Mouse (Mus musculus) left cerebral cortex, adult 2 months (tissue): ENCODE data around the gene Prkce. TPM values are rescaled to one million over a fixed set of nuclear protein-coding genes. Genes with fewer than 3 reads are reported as not detected.

Experiments
- DNase-seq, 2 experiments: peaks; one replicate each; pipeline ENCODE4 v3.0.0; 2021 to 2022; ENCODE audit warnings: low spot score in 2 of 2, mixed read lengths in 1 of 2; ENCODE audit errors: extremely low spot score in 1 of 2
- H3K27ac ChIP-seq: fragments of 200-600 bp; 2 replicates; pipeline ENCODE4 v1.8.1; 2022
- H3K4me3 ChIP-seq: fragments of 200-600 bp; 2 replicates; pipeline ENCODE4 v1.8.1; 2022
- CTCF ChIP-seq: fragments of 200-600 bp; IDR thresholded peaks from 2 replicates; pipeline ENCODE4 v1.8.1; 2022; ENCODE audit warnings: antibody characterized with exemption, mild to moderate bottlenecking, moderate library complexity
- intact Hi-C: fragments of 180-260 bp; cut with DNase I; formaldehyde crosslinking; loops from one replicate; pipeline ENCODE4 v1.15.1; 2025
- total RNA-seq, 2 experiments: library from RNA; stranded (reverse); gene quantifications; 2 replicates each; pipeline ENCODE4 v1.2.3; 2021

Gene Prkce
- total RNA-seq, 2 experiments from 2014 or later, result 277 to 284 TPM

DNA sequence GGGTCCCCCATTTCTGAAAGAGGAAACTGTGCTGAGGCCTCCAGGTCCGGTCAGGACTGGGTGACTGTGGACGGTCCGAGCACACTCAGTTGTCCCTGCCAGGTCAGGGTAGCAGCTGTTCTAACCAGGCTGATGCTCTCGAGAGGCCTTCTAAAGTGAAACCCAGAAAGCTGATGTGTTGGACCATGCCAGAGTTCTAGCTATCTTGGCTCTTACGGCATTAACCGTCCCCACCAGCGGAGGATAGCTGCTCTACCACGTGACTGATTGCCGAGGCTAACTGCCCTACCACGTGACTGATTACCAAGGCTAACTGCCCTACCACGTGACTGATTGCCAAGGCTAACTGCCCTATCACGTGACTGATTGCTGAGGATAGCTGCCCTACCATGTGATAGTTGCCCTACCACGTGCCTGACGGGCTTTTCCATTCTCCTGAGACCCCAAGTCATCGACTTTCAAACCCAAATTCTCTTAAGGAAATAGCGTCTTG is 62.6 kb downstream of the Prkce start:
- intact Hi-C loops, result no loop called here

DNA sequence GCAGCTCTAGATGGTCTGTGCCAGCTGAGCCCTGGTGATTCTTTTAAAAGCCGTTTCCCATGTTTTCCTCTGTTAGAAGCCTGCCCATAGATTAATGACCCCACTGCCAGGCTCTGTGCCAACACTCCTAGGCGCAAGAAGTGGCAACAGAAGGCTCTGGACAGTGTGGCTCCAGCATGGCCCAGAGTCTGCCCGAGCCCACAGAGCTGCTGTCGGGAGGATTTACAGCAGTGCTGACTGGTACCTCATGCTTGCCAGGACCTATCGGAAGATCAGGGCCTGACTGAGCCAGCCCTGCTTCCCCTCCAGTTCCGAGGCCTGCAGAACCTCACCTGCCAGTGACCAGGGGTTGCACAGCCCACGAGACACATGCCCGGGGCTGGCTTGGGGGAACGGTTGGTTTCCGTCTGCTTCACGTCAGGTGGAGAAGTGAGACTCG is 64.2 kb downstream of the Prkce start:
- intact Hi-C loops, result no loop called here
- H3K27ac ChIP-seq, result peak overlapping the region; percentile 72
- no peak for DNase-seq
- no peak for TF ChIP-seq CTCF
- H3K4me3 ChIP-seq, result no peak overlapping the region

More for the DNA sequence above, 62.6 kb downstream of the Prkce start:
- no peak for DNase-seq
- H3K27ac ChIP-seq, result peak overlapping the region; percentile 92; the same call in 1 of the 2 replicates
- H3K4me3 ChIP-seq, result no peak overlapping the region
- TF ChIP-seq CTCF, result no peak

DNA sequence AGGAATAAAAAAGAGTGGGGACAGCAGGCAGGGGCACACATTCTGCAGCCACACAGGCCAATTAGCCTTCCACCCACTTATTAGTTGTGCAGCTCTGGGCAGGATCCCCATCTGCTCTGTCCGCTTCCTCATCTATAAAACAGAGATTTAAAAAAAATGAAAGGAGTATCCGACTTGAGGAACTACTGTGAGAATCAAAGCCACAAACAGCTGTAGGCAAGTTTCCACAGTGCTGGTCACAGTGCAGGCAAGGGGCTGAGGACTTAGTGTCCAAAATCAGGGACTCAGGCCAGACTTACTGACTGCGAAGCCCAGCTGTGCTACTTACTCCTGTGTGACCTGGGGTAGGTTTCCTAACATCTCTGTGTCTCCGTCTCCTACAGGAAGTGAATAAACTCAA is 64.7 kb downstream of the Prkce start:
- H3K27ac ChIP-seq, result peak overlapping the region; percentile 72; the same call in 1 of the 2 replicates
- H3K4me3 ChIP-seq, result no peak overlapping the region
- no peak for TF ChIP-seq CTCF
- intact Hi-C loops, result no loop called here
- no peak for DNase-seq

DNA sequence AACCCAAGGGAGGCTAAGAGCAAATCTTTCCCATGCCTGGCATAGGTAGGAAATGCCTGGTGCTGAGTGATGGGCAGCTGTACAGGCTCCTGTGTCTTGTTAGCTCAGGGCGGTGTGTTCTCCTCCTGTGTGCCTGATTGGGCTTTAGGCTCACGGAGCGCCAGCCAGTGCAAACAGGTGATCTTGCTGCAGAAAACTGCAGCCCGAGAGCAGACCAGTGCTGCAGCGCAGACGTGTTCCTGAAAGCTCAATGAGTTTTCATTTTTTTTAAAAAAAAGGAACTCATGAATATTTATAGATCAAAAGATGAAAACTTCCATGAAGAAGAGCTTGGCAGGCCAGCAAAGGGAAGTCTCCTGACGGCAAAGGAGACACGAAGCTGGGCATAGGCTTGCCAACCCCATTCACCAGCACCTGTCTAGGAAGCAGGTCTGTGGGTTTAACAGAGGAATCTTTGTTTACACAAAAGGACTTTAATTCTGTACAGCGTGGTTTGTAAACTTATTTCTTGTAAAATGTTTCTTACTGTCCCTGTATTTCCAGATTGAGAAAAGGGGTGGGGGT is 67.1 kb downstream of the Prkce start:
- intact Hi-C loops, result no loop called here
- H3K27ac ChIP-seq, result peak overlapping the region; percentile 26; the same call in 1 of the 2 replicates
- DNase-seq, result no peak
- no peak overlapping the region for H3K4me3 ChIP-seq
- no peak for TF ChIP-seq CTCF

DNA sequence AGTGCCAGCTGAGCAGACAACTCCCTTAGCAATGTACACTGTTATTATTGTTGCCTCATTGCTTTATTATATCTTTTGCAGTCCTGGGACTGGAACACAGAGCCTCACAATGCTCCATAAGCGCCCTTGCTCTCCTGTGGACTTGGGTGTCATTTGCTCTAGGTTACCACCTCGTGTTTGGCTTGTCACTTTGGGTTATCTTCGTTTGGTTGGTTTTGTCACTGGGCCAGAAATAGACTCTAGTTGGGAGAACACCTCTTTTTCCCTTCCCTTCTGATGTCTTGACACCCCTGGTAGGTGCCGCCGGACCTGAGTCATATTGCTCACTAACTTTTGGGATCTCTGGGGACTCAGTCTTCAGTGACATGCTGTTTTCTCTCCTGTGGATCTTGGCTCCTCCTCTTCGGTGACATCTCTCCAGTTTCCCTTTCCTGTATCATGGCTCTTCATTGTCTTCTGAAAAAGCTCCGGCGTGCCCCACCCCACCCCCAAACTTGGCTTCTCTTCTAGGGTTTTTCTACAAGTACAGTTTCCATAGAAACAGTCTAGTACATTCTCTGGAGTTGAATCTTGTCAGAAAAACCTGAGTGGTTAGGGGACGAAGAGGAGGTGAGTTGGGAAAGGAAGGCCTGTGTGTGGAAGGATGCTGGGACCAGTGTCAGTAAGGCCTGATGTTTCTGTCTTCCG is 68.6 kb downstream of the Prkce start:
- TF ChIP-seq CTCF, result no peak
- peak overlapping the region; percentile 28; the same call in 1 of the 2 replicates for H3K27ac ChIP-seq
- H3K4me3 ChIP-seq, result no peak overlapping the region
- intact Hi-C loops, result no loop called here
- DNase-seq, result no peak

DNA sequence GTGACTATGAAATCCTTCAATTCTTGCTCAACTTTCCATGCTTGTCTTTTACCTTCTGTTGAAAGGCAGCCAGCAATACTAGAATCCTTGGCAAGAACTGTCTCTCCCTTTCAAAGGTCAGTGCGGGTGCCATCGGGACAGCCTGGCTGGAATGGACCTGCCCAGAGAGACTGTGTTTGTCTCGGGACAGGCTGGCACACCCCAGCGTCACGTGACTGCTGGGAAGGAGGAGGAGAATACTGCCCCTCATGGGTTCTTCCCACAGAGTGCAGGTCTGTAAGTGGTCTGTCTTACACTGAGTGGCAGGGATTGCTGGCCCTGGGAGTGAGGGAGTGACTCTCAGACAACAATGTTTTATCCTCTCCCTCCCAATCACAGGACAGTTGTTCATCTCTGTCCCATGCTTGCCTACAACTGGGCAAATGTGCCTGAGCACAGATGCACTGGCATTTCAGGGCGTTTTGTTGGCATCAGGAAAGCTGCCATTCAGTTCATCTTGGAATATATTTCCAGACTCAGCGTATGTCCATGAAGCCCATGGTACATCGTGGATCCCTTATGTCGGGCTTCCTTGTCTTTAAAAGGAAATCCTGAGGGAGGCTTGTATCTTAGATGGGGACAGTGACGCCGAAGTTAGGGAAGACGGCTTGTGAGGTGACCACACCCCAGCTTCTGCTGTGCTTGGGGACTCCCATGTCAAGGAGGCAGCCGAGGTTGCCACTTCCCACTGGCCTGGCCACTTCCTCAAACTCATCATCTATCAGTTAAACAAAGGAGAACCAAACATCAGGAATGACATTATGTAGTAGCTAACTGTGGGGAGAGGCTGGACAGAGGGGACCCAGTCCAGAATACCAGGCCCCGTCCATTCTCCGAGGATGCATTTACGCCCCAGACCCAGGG is 69.5 kb downstream of the Prkce start:
- TF ChIP-seq CTCF, result no peak
- intact Hi-C loops, result no loop called here
- Histone ChIP-seq H3K27ac (peak overlapping the region; percentile 13; the same call in 1 of the 2 replicates), H3K4me3 (no peak overlapping the region)
- DNase-seq, result no peak

DNA sequence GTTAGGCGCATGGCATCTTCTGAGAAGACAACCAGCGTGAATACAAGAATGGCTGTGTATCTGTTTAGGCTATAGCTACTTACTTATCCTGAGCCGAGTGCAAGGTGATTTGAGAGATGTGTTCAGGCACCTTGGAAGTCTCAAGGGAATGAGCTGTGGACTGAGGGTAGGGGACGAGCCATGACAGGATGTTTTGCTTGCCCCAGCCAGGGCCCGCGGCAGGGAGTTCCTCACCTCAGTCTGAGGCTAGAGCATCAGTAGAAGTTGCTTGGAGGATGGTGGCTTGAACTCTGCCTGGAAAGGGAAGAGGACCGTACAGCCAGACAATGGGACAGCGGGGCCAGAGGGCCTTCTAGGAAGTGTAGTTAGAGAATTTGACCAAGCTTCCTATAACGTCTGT is 74.7 kb downstream of the Prkce start:
- no peak overlapping the region for H3K4me3 ChIP-seq
- no peak for DNase-seq
- intact Hi-C loops, result no loop called here
- no peak overlapping the region for H3K27ac ChIP-seq
- no peak for TF ChIP-seq CTCF

DNA sequence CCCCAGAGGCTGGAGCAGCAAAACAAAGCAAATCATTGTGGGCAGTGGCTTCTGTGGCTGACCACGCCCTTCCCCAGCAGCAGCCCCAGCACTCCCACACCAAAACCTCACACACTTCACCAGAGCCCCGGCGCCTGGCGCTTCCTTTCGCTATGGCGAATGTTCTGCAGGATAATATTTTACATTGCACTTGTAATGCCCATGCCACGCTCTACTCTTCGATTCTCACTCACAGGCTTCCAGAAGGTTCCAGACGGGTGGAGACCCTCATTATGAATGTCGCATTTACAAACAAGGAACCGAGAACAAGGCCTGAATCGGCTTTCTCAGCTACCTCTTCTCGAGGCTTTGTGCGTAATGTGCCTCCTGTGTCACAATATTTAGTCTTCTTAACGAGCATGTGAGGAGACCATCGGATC is 75.5 kb downstream of the Prkce start:
- intact Hi-C loops, result no loop called here
- Histone ChIP-seq H3K4me3 (no peak overlapping the region), H3K27ac (no peak overlapping the region)
- TF ChIP-seq CTCF, result no peak
- DNase-seq, result no peak

DNA sequence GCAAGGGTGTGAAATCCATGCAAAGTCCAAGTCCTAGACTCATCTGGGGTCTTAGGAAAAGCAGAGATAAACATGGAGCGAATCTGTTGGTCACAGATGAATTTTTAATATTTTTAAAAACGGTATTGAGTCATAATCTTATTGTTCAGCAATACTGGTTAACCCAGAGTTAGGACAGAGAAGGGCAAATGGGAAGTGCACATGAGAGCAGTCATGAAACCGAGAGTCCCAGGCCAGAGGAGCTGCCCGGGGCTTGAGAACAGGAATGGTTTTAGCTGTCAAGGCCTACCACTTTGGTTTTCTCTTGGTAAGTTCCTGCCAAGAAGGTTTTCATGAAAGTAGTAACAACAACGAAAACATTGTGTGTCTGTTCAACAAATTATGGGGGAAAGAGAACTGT is 76.8 kb downstream of the Prkce start:
- no peak for TF ChIP-seq CTCF
- no peak for DNase-seq
- H3K4me3 ChIP-seq, result no peak overlapping the region
- H3K27ac ChIP-seq, result no peak overlapping the region
- intact Hi-C loops, result no loop called here

DNA sequence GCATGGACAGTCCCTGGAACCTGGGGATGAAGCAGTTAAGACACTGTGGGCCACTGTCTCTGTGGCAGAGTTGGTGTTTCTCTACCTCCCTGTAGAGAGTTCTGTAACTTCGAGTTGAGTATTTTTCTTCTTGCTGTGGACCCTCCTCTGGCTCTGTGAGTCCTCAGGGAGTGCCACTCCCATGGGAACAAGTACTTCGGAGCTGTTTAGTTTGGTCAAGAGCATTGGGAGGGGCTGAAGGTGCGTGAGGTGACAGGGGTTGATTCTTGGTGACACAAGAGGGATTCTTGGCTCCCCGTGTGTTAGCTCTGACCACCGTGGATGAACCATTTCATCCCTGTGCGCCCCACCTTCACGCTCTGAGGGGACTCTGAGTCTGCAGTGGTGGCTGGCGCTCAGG is 81.2 kb downstream of the Prkce start:
- no peak for DNase-seq
- intact Hi-C loops, result no loop called here
- Histone ChIP-seq H3K27ac (no peak overlapping the region), H3K4me3 (no peak overlapping the region)
- TF ChIP-seq CTCF, result no peak

DNA sequence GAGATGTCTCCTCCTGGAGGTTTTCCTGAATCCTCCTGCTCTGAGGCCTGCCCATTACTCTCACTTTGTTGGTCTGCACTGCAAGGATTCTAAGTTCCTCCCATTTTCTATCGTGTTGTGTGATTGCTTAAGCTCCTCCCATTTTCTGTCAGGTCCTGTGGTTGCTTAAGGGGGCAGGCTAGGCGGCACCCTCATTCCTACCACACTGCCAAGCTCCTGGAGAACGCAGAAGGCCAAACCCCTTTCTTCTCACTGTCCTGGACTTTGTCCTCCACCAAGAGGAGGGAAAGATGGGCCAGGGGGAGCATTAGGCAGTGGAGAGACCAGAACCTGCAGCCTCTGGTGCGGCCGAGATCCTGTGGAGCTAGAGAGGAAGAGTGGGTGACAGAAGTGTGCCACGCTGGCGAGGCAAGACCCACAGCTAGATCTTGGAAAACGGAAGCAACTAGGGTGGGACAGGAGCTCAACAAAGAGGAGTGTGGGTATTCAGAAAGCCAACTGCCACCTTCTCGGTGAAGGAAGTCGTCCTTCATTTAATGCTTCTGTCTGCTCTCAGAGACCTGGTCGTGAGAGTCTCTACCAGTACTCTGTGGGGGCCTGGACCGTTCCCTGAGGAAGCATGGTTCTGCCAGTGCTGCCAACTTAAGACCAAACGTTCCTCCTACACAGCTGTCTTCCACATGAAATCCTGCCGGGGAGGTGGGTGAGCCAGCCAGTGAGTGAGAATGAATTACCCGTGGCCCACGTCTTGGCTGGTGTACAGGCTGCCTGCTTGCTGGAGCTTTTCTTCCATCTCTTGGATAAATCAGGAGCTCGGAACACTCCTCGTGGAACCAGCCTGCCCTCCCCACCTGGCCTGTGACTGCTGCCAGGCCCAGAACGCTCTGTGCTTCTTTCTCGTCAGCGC is 82.2 kb downstream of the Prkce start:
- no peak for TF ChIP-seq CTCF
- H3K27ac ChIP-seq, result peak overlapping the region; percentile 90
- intact Hi-C loops, result loop anchor here (1.0 kb wide), 5 partner anchors 35 to 189 kb away; no protein-coding TSS in a partner anchor
- no peak overlapping the region for H3K4me3 ChIP-seq
- DNase-seq, result peak; percentile 85
